Mouse (Mus musculus): ENCODE results near the gene Trim46. TPM values are rescaled to one million over a fixed set of nuclear protein-coding genes. Genes with fewer than 3 reads are reported as not detected.

Trim46 gene
- total RNA-seq, 2 experiments from 2014 or later = 0.14 to 0.31 TPM

- no peak for DNase-seq (ENCODE audit: low spot score)
Measured at GRCm38 (mm10) chr3:89271760-89272159, 25.7 kb upstream of the Trim46 start.

- peak; percentile 49 for DNase-seq (ENCODE audit: low spot score)
Measured at GRCm38 (mm10) chr3:89270891-89271290, 24.8 kb upstream of the Trim46 start.

GRCm38 (mm10) chr3:89270051-89270755 lies 24.1 kb upstream of the Trim46 start, which contains the start of gene Slc50a1:
Gene Slc50a1 (minus strand): TSS chr3:89270570.
- peak; percentile 90 for DNase-seq (ENCODE audit: low spot score)

- DNase-seq (ENCODE audit: low spot score) = no peak
Measured at GRCm38 (mm10) chr3:89268916-89269315, 22.8 kb upstream of the Trim46 start.

GRCm38 (mm10) chr3:89266439-89266893 lies 20.4 kb upstream of the Trim46 start:
- peak; percentile 78 for DNase-seq (ENCODE audit: low spot score)

- no peak for DNase-seq (ENCODE audit: low spot score)
Measured at GRCm38 (mm10) chr3:89262417-89262816, 16.3 kb upstream of the Trim46 start.

GRCm38 (mm10) chr3:89260211-89260610 lies 14.1 kb upstream of the Trim46 start:
- no peak for DNase-seq (ENCODE audit: low spot score)

- no peak for DNase-seq (ENCODE audit: low spot score)
Measured at GRCm38 (mm10) chr3:89259076-89259475, 13.0 kb upstream of the Trim46 start, which contains the start of gene Dpm3. Gene Dpm3 (plus strand): TSS chr3:89259358.

GRCm38 (mm10) chr3:89256177-89256576 lies 10.1 kb upstream of the Trim46 start:
- DNase-seq (ENCODE audit: low spot score) = no peak

- no peak for DNase-seq (ENCODE audit: low spot score)
Measured at GRCm38 (mm10) chr3:89254994-89255393, 8.9 kb upstream of the Trim46 start.

- DNase-seq (ENCODE audit: low spot score) = peak; percentile 42
Measured at GRCm38 (mm10) chr3:89251365-89251895, 5.3 kb upstream of the Trim46 start.

- DNase-seq (ENCODE audit: low spot score) = peak; percentile 65
Measured at GRCm38 (mm10) chr3:89250435-89251040, 4.4 kb upstream of the Trim46 start.

- DNase-seq (ENCODE audit: low spot score) = no peak
Measured at GRCm38 (mm10) chr3:89247466-89247865, 1.4 kb upstream of the Trim46 start.

- DNase-seq (ENCODE audit: low spot score) = no peak
Measured at GRCm38 (mm10) chr3:89245688-89246171, 379 bp downstream of the Trim46 start, which contains the start of gene Krtcap2. Gene Krtcap2 (plus strand): TSS chr3:89245966.

- DNase-seq (ENCODE audit: low spot score) = no peak
Measured at GRCm38 (mm10) chr3:89244982-89245687, 974 bp downstream of the Trim46 start.

GRCm38 (mm10) chr3:89244158-89244981 lies 1.7 kb downstream of the Trim46 start:
- no peak for DNase-seq (ENCODE audit: low spot score)

- DNase-seq (ENCODE audit: low spot score) = no peak
Measured at GRCm38 (mm10) chr3:89243609-89244008, 2.5 kb downstream of the Trim46 start.

- peak; percentile 64 for DNase-seq (ENCODE audit: low spot score)
Measured at GRCm38 (mm10) chr3:89242331-89242895, 3.7 kb downstream of the Trim46 start.

- DNase-seq (ENCODE audit: low spot score) = no peak
Measured at GRCm38 (mm10) chr3:89238494-89238893, 7.6 kb downstream of the Trim46 start.

GRCm38 (mm10) chr3:89237682-89238081 lies 8.4 kb downstream of the Trim46 start:
- no peak for DNase-seq (ENCODE audit: low spot score)

Data from gastrocnemius, adult 18-20 months (tissue).